Mouse (Mus musculus): ENCODE measurements around the gene Bmp2k. TPM values are rescaled to one million over a fixed set of nuclear protein-coding genes. Genes with fewer than 3 reads are reported as not detected.
A peak's percentile ranks its signal among the peaks of the same experiment; 100 is the strongest.
"Not testable (repeated sequence)": the region's sequence is repeated elsewhere in the genome, so short reads cannot be mapped to it uniquely, and the experiment has no call there.

The Bmp2k gene
- polyA plus RNA-seq, 1 experiment from 2014 or later = 12.3 TPM

DNA sequence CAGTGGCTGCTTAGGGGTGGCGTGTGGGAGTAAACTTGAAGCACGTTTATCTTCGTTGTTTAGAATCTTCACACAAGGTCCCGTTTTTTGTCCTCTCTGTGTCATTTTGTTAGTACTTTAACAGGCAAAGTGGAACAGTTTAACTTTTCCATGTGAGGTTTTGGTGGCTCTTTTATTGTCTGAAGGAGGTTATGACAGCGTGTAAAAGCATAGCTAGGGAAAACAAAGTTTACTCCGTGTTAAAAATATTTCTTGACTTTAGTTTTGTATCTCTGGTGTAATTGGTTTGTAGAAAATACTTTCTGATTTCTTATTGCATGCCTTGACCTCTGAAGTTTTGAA, 1.0 kb downstream of the Bmp2k start:
- no peak for DNase-seq (ENCODE audit: low spot score)
- 16% methylated on average over 6 of the region's 6 CpGs for WGBS
- peak overlapping the region; percentile 93 for H3K4me3 ChIP-seq
- H3K4me1 ChIP-seq = peaks cover 22% of the 10 kb centered on the region
- H3K27ac ChIP-seq = peak overlapping the region; percentile 97
- no peaks in the 10 kb centered on the region for H3K9me3 ChIP-seq
- no peaks in the 10 kb centered on the region for H3K36me3 ChIP-seq
- peaks cover 15% of the 10 kb centered on the region; the same call in 1 of the 2 replicates for H3K27me3 ChIP-seq (ENCODE audit: insufficient read depth, poor library complexity, severe bottlenecking)

DNA sequence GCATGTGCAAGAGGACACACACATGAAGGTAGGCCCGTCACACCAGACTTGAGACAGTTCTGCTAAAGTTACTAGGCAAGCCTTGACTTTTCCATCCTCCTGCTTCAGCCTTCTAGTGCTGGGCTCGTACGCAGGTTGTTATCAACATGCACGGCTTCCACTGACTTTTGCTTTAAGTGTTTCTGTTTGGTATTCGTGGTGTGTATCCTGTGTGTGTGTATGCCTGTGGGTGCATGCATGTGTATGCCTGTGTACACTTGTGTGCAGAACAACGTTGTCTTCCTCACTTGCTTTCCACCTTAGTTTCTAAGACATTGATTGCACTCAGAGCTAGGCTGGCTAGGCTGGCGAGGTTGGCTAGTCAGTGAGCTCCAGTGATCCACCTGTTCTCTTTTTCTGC, 2.1 kb downstream of the Bmp2k start:
- DNase-seq (ENCODE audit: low spot score) = peak; percentile 66

GRCm38 (mm10) chr5:97000524-97000923, 3.0 kb downstream of the Bmp2k start:
- DNase-seq (ENCODE audit: low spot score) = no peak
- 89% methylated on average over 5 of the region's 5 CpGs for WGBS
- H3K4me3 ChIP-seq = no peak overlapping the region; the same call in 1 of the 2 replicates

More for the DNA sequence above, 2.1 kb downstream of the Bmp2k start:
- Histone ChIP-seq H3K36me3 (no peaks in the 10 kb centered on the region), H3K4me1 (peaks cover 22% of the 10 kb centered on the region), H3K9me3 (no peaks in the 10 kb centered on the region), H3K27ac (peak overlapping the region; percentile 56; the same call in 1 of the 2 replicates), H3K27me3 (ENCODE audit: insufficient read depth, poor library complexity, severe bottlenecking) (peaks cover 15% of the 10 kb centered on the region; the same call in 1 of the 2 replicates), H3K4me3 (peak overlapping the region; percentile 93)
- 81% methylated on average over 7 of the region's 7 CpGs for WGBS

GRCm38 (mm10) chr5:97001153-97001552, 3.7 kb downstream of the Bmp2k start:
- H3K27ac ChIP-seq = no peak overlapping the region
- WGBS = 89% methylated on average over 10 of the region's 10 CpGs
- peak; percentile 28 for DNase-seq (ENCODE audit: low spot score)
- H3K27me3 ChIP-seq (ENCODE audit: insufficient read depth, poor library complexity, severe bottlenecking) = peaks cover 15% of the 10 kb centered on the region; the same call in 1 of the 2 replicates
- no peak overlapping the region for H3K4me3 ChIP-seq
- peaks cover 22% of the 10 kb centered on the region for H3K4me1 ChIP-seq
- H3K9me3 ChIP-seq = no peaks in the 10 kb centered on the region
- no peaks in the 10 kb centered on the region for H3K36me3 ChIP-seq

More at GRCm38 (mm10) chr5:97000524-97000923, 3.0 kb downstream of the Bmp2k start:
- no peaks in the 10 kb centered on the region for H3K9me3 ChIP-seq
- H3K36me3 ChIP-seq = no peaks in the 10 kb centered on the region
- H3K27me3 ChIP-seq (ENCODE audit: insufficient read depth, poor library complexity, severe bottlenecking) = peaks cover 15% of the 10 kb centered on the region; the same call in 1 of the 2 replicates
- H3K27ac ChIP-seq = no peak overlapping the region
- H3K4me1 ChIP-seq = peaks cover 22% of the 10 kb centered on the region

DNA sequence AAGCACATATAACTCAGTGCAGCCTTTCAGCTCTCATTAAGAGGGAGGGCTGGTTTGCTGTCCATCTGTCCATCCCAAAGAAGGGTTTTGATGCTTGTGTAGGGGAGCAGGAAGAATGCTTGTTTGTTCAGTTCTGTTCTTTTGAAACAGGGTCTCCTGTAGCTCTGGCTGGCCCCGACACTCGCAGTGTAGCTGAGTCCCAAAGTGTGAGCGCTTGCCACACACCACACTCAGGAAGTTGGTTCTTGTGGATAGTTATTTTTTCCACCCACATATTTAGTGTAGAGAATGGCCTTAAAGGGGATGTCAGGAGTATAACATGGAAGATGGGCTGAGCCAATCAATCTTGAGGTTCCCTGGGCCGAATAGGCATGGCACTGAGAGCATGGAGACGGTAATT, 4.1 kb downstream of the Bmp2k start:
- 91% methylated on average over 5 of the region's 5 CpGs for WGBS
- H3K4me1 ChIP-seq = peaks cover 17% of the 10 kb centered on the region
- no peak overlapping the region for H3K27ac ChIP-seq
- peaks cover 15% of the 10 kb centered on the region; the same call in 1 of the 2 replicates for H3K27me3 ChIP-seq (ENCODE audit: insufficient read depth, poor library complexity, severe bottlenecking)
- H3K36me3 ChIP-seq = no peaks in the 10 kb centered on the region
- H3K4me3 ChIP-seq = no peak overlapping the region
- H3K9me3 ChIP-seq = no peaks in the 10 kb centered on the region
- DNase-seq (ENCODE audit: low spot score) = peak; percentile 38

DNA sequence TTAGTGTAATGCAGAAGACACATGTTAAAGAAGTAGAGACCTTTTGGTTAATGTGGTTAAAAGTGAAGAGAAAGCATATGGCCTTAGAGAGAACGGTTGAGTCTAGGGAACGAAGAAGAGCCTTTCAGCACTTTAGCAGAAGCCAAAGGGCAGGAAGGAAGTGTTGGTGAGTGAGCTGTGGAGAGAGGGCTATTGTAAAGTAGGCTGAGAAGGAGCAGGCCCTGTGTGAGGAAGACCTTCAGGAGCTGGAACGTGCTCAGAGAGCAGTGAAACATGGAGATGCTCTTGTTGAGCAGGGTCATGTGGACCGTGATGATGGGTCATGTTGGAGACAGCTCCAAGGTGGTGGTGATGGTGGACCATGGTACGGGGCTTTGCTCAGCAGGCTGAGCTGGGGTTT, 4.8 kb downstream of the Bmp2k start:
- 68% methylated on average over 5 of the region's 5 CpGs for WGBS
- H3K36me3 ChIP-seq = no peaks in the 10 kb centered on the region
- no peak overlapping the region for H3K4me3 ChIP-seq
- no peak overlapping the region for H3K27ac ChIP-seq
- DNase-seq (ENCODE audit: low spot score) = peak; percentile 67
- peaks cover 15% of the 10 kb centered on the region; the same call in 1 of the 2 replicates for H3K4me1 ChIP-seq
- no peaks in the 10 kb centered on the region for H3K9me3 ChIP-seq
- peaks cover 15% of the 10 kb centered on the region; the same call in 1 of the 2 replicates for H3K27me3 ChIP-seq (ENCODE audit: insufficient read depth, poor library complexity, severe bottlenecking)

DNA sequence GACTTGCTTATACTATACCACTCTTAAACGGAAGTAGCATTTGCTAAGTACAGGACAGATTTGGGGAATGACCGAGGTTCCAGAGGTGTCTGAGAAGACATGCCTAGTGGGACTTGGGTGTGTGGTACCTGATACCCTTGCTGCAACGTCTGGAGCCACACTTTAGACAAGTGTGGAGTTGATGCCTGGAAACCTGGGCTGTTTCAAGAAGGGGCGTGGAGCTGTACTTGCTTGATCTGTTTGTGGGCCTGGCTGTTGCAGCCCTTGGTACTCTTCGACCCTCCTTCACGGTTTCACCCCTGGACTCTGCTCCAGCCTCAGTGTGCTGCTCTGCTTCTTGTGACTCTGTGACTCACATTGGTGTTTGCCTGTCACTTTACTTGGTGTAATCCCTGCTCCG, 5.4 kb downstream of the Bmp2k start:
- H3K4me3 ChIP-seq = no peak overlapping the region
- H3K9me3 ChIP-seq = no peaks in the 10 kb centered on the region
- peaks cover 15% of the 10 kb centered on the region; the same call in 1 of the 2 replicates for H3K4me1 ChIP-seq
- H3K36me3 ChIP-seq = no peaks in the 10 kb centered on the region
- H3K27ac ChIP-seq = no peak overlapping the region
- DNase-seq (ENCODE audit: low spot score) = no peak
- peaks cover 15% of the 10 kb centered on the region; the same call in 1 of the 2 replicates for H3K27me3 ChIP-seq (ENCODE audit: insufficient read depth, poor library complexity, severe bottlenecking)
- WGBS = 78% methylated on average over 7 of the region's 7 CpGs

DNA sequence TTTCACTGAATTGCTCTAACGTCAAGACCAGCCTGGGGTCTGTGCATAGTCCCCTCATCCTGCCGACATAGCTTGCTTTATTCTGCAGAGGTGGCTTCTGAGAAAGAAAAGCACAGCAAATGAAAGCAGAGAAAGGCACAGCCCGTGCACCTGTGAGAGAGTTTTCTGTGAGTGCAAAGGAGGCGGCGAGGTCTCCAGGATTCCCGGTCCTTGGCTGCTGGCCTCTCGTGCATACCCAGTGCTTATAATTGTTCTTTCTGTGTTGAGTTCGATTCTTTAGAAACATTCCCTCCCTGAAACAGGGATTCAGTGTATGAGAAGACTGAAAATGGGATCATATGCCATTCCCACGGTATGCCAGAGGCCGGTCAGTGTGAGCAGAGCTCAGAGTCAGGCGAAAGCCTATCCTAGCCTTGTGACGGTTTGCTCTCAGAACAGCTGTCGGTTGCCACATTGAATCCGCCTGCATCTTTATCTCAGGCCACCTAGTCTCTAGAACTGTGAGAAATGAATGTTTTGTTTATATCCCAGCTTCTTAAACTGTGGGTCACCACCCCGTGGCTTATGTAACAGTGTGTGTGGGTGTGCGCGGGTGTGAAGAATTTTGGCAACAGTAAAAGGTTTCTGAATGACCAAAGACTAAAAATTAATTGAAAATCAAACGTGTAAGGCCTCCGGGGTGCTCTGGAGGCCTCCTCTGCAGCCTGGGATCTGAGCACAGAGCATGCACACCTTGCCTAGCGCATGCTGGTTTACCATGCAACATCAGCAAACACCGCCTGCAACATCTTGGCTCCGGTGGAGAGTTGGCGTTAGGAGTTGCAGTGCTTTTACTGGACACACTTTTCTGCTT, 6.9 kb downstream of the Bmp2k start:
- H3K27ac ChIP-seq = no peak overlapping the region; the same call in 1 of the 2 replicates

GRCm38 (mm10) chr5:97005891-97006290, 8.4 kb downstream of the Bmp2k start:
- 93% methylated on average over 2 of the region's 2 CpGs for WGBS
- no peaks in the 10 kb centered on the region for H3K9me3 ChIP-seq
- H3K4me3 ChIP-seq = no peak overlapping the region
- H3K36me3 ChIP-seq = no peaks in the 10 kb centered on the region
- H3K4me1 ChIP-seq = 0 out of 2 replicates have a peak, but pooled peaks cover 8% of the 10 kb centered on the region
- H3K27ac ChIP-seq = no peak overlapping the region; the same call in 1 of the 2 replicates
- H3K27me3 ChIP-seq (ENCODE audit: insufficient read depth, poor library complexity, severe bottlenecking) = peaks cover 8% of the 10 kb centered on the region; the same call in 1 of the 2 replicates
- DNase-seq (ENCODE audit: low spot score) = no peak

More for the DNA sequence above, 6.9 kb downstream of the Bmp2k start:
- H3K36me3 ChIP-seq = no peaks in the 10 kb centered on the region
- no peaks in the 10 kb centered on the region for H3K9me3 ChIP-seq
- peaks cover 15% of the 10 kb centered on the region; the same call in 1 of the 2 replicates for H3K27me3 ChIP-seq (ENCODE audit: insufficient read depth, poor library complexity, severe bottlenecking)
- peaks cover 12% of the 10 kb centered on the region; the same call in 1 of the 2 replicates for H3K4me1 ChIP-seq
- no peak overlapping the region for H3K4me3 ChIP-seq
- WGBS = 82% methylated on average over 23 of the region's 23 CpGs
- DNase-seq (ENCODE audit: low spot score) = peak; percentile 63

DNA sequence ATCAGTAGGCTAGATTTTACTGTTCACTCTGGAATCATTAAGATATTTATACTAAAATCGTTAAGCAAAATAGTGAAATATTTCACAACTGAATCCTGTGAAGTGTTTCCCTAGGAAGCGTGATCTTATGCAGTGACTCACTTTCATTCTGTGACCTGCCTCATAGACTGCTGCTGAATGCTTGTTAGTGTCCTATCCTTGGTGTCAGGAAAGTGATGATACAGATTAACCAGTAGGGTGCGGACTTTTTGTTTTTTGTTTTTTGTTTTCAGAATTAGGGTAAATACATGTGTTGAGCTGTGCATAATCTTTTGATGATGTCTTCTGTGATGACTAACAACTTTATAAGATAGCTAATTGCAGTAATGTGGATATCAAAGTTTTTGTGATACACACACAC, 9.4 kb downstream of the Bmp2k start:
- H3K4me3 ChIP-seq = no peak overlapping the region
- no peak for DNase-seq (ENCODE audit: low spot score)
- H3K36me3 ChIP-seq = no peaks in the 10 kb centered on the region
- 0 out of 2 replicates have a peak, but pooled peaks cover 8% of the 10 kb centered on the region for H3K4me1 ChIP-seq
- WGBS = 83% methylated on average over 3 of the region's 3 CpGs
- no peaks in the 10 kb centered on the region for H3K9me3 ChIP-seq
- H3K27ac ChIP-seq = no peak overlapping the region
- 0 out of 2 replicates have a peak, but pooled peaks cover under 1% of the 10 kb centered on the region for H3K27me3 ChIP-seq (ENCODE audit: insufficient read depth, poor library complexity, severe bottlenecking)

DNA sequence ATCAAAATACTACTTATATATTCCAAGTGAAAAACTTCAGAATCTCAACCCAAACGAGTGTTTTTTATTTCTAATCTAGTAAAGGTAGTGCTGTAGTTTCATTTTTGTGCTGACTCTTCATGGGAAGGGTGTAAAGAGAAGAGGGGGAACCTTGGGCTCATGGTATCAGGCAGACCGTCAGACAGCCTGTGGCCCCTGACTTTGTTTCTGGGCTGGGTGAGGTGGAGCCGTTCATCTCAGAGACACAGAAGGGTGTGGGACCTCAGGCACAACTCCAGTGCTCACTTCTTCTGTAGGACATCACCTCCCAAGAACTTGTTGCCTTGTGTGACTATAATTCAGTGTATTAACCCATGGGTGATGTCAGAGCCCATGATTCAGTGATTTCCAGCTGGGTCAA, 10.0 kb downstream of the Bmp2k start:
- no peaks in the 10 kb centered on the region for H3K9me3 ChIP-seq
- no peak overlapping the region for H3K27ac ChIP-seq
- H3K36me3 ChIP-seq = no peaks in the 10 kb centered on the region
- peak; percentile 84 for DNase-seq (ENCODE audit: low spot score)
- no peak overlapping the region for H3K4me3 ChIP-seq
- 0 out of 2 replicates have a peak, but pooled peaks cover 5% of the 10 kb centered on the region for H3K4me1 ChIP-seq
- WGBS = 80% methylated on average over 3 of the region's 3 CpGs
- no peaks in the 10 kb centered on the region for H3K27me3 ChIP-seq (ENCODE audit: insufficient read depth, poor library complexity, severe bottlenecking)

- not testable (repeated sequence) for H3K4me3 ChIP-seq; H3K27me3 ChIP-seq (ENCODE audit: insufficient read depth, poor library complexity, severe bottlenecking); H3K27ac ChIP-seq; DNase-seq (ENCODE audit: low spot score); H3K4me1 ChIP-seq; H3K36me3 ChIP-seq; H3K9me3 ChIP-seq
- WGBS = 86% methylated on average over 10 of the region's 10 CpGs
These were observed 11.7 kb downstream of the Bmp2k start for GRCm38 (mm10) chr5:97009140-97009539.

All from heart, embryonic 10.5 days (tissue).